Mouse (Mus musculus): ENCODE results near the gene Mansc4.
A peak's percentile ranks its signal among the peaks of the same experiment; 100 is the strongest.

Mansc4 gene

GRCm38 (mm10) chr6:147086594-147087225 is at the start of gene Mansc4:
Mansc4 (minus strand) TSS chr6:147087032.
- DNase-seq: peak; percentile 74 to 85

- no peak for DNase-seq
Measured at GRCm38 (mm10) chr6:147127239-147127638, 40.4 kb upstream of the Mansc4 start.

GRCm38 (mm10) chr6:147121320-147121719 is 34.5 kb upstream of the Mansc4 start:
- peak in 1 of 2 experiments; percentile 16 for DNase-seq

- no peak for DNase-seq
Measured at GRCm38 (mm10) chr6:147118190-147118589, 31.4 kb upstream of the Mansc4 start.

DNA sequence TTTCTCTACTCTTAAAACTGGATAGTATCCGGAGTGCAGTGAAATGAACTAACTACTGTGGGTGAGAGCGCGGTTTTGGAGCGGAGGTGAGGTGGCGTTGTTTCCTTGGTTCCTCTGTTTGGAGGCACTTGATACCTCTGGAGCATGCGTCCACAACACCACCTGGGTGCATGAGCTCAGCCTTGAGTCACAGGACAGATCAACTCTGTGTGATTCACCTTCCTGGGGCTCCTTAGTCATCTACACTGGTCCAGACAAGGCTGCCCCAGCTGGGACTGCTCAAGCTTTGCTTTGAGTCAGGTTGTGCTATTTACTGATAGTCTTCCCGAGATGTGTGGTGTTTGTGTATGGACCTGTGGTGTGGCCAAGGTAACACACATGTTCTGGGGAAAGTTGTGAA is 30.9 kb upstream of the Mansc4 start:
- DNase-seq: no peak

DNA sequence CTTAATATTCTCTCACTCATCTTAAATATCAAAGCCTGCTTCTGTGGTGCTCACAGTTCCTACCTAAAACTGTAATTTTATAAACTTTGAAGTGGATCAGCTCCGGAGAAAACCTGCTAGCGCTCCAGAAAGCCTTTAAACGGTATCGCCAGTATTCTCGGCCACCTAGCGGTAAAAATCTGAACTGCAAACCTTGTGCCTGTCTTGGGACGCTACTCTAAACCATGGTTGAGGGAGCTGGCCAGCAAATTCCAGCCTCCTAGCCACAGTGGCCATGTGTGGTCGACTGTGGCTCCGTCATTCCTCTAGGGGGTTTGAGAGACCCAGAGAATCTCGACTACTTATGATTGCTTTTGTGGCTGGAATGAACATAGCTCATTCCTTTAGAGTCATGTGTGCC is 29.7 kb upstream of the Mansc4 start:
- DNase-seq: peak; percentile 84 to 97

GRCm38 (mm10) chr6:147109283-147109682 is 22.5 kb upstream of the Mansc4 start:
- no peak for DNase-seq

DNA sequence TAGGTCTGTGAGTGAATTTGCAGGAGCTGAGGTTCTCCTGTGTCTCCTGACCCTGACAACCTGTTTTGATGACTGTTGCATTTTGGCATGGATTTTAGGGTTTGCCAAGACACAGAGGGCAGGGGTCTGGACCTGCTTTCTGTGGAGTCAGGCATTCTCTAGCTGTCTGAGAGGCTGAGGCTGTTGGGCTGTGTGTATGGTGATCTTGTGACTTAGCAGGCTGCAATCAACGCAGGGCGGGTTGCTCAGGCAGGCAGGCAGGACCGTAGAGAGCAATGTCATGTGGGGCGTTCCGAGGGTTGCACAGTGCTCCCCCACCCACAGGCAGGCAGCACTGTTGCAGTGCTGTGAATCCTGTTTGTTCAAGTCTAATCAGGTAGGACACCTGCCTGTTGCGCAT is 19.9 kb upstream of the Mansc4 start:
- DNase-seq: peak; percentile 19 to 49

- DNase-seq: no peak
Measured at GRCm38 (mm10) chr6:147105529-147105928, 18.7 kb upstream of the Mansc4 start.

DNA sequence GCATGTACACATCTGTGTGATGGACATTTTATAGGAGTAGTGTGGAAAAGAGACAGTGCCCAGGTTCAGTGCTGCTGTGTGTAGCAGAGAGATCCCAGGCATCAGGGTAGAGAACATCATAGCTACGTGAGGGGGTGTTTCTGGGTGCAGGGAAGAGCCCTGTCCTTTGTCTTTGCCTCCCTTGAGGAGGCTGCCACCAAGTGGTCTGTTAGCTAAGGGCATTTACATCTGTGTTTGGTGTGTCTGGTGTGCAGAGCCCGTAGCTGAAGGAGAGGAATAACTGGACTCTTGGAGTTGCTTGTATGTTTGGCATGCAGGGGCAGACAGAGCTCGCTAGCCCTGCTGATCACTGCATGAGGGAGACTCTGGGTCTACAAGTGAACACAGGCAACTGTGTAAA is 15.5 kb upstream of the Mansc4 start:
- DNase-seq: peak in 1 of 2 experiments; percentile 29

GRCm38 (mm10) chr6:147099458-147100277 is 12.8 kb upstream of the Mansc4 start:
- DNase-seq: peak; percentile 41 to 53

- no peak for DNase-seq
Measured at GRCm38 (mm10) chr6:147097346-147097929, 10.6 kb upstream of the Mansc4 start.

- DNase-seq: no peak
Measured at GRCm38 (mm10) chr6:147096934-147097333, 10.1 kb upstream of the Mansc4 start.

GRCm38 (mm10) chr6:147096109-147096508 is 9.3 kb upstream of the Mansc4 start:
- DNase-seq: no peak

DNA sequence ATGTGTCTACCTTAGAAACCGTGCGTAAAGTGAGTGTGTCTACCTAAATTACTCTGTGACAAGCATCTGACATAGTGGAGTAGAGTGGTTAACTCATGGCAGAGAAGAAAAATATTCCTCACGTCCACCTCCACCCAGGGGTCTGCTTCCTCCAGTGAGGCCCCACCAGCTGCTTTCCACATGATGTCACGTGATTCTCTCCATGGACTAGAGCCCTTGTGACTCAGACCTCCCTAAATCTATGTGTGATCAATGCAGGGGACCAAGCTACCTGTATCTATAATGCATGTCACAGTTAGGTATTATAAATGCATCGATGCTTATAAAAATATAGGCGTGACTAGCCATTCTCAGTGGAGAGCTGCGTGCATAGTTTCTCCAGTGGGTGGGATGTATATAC is 7.9 kb upstream of the Mansc4 start:
- no peak for DNase-seq

GRCm38 (mm10) chr6:147092136-147092535 is 5.3 kb upstream of the Mansc4 start:
- DNase-seq: peak; percentile 51 to 79

GRCm38 (mm10) chr6:147091136-147092120 is 4.6 kb upstream of the Mansc4 start, which contains the start of gene Klhl42:
Klhl42 (plus strand) TSS chr6:147091379.
- DNase-seq: peak; percentile 72 to 89

DNA sequence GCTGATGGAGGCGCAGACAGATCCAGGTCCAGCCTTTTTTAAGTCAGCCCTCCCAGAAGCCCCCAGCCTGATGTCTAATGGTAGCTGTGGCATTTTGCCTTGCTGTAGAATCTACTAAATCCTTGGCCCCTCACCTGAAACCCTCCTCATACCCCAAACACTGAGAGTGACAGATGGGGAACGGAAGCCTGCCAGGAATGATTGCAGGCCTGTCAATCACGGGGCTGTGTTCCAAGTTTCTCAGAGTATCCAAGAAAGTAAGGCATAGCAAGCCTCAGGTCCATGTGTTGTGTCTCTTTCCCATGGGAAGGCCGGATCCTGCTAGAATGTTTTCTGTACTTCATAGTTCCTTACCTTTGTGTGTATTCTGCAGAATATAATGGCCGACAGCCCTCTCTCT is 3.4 kb upstream of the Mansc4 start:
- no peak for DNase-seq

- no peak for DNase-seq
Measured at GRCm38 (mm10) chr6:147088517-147088916, 1.7 kb upstream of the Mansc4 start.

DNA sequence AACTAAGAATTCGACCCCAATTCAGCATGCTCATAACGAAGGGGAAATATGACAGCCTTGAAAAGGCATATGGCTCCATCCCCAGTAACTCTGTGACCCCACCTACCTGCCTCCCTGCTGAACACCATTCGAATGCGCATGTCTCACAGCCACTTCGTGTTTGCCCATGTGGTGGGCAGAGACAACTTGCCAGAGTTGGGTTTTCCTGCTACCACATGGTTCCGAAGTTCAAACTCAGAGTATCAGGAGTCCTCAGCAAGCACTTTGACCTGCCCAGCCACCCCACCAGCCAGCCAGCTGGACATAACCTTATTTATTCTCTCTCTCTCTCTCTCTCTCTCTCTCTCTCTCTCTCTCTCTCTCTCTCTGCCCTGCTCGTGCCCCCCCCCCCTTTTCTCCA is 904 bp upstream of the Mansc4 start:
- DNase-seq: peak; percentile 76 to 84

DNA sequence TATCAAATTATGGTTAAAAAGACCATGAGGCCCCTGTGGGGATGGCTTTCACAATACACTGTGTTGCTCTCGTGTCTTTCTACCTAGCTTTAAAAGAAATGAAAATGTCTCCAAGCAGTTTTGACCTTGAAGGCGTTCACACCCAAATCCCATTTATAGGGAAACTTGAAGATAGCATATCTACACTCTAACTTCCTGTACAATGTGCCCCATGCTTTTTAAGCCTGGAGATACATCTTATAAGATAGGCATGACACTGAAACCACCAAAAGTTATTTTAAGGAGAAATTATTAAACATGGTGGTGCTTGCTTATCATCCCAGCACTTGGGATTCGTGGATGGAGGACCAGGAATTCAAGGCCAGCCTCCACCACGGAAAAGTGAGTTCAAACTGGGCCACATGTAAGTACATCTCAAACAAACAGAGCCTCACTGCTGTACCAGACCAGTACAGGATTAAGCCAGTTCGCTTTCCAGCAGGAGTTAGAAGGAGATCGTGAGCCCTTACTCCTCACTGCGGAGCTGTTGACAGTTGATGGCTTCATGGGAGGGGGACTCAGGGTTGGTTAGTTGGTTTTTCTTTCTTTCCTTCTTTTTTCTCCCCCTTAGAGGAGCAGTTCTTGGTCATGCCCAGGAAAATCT is 1.3 kb downstream of the Mansc4 start:
- no peak for DNase-seq

DNA sequence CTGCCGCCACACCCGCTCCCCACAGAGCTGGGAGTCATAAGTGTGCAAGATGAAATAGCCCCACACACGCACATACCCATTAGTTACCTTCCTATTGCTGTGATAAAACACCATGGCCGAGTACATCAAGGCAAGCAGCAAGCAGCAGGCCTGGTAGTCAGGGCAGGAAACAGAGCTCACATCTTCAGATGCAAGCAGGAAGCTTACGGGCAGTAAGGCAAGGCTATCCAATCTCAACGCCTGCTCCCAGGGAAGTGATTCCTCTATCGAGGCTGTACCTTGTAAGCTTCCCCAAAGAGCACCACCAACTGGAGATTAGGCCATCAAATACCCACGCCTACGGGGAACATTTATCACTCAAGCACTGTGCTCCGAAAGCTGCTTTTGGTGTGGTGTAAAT is 6.9 kb downstream of the Mansc4 start:
- no peak for DNase-seq

All from kidney, postnatal 36 days (tissue).